Mouse (Mus musculus) heart, postnatal 36 days (tissue): ENCODE data around the gene Thoc7. TPM values are rescaled to one million over a fixed set of nuclear protein-coding genes. Genes with fewer than 3 reads are reported as not detected.
"Not testable (repeated sequence)": the region's sequence is repeated elsewhere in the genome, so short reads cannot be mapped to it uniquely, and the experiment has no call there.

Source experiments
- DNase-seq, 2 experiments: peaks; one replicate each; pipeline ENCODE4 v3.0.0; 2021 to 2022
- intact Hi-C: fragments of 180-260 bp; cut with DNase I; formaldehyde crosslinking; loops from one replicate; pipeline ENCODE4 v1.15.1; 2025
- total RNA-seq, 2 experiments: library from RNA; stranded (reverse); gene quantifications; 2 replicates each; pipeline ENCODE4 v1.2.3; 2021

Thoc7 gene
- 10 to 100 TPM; 97.2 to 98.6 TPM for total RNA-seq

GRCm38 (mm10) chr14:13961401-13962112 lies at the start of gene Thoc7, which contains the start of gene Atxn7:
Thoc7 (minus strand) TSS chr14:13961852.
Atxn7 (plus strand) TSS chr14:13961440.
- intact Hi-C loops, result loop anchor here (2.0 kb wide), 1 partner anchor 137 kb away; no protein-coding TSS in a partner anchor
- peak; percentile 51 to 64 for DNase-seq

- DNase-seq, result no peak
- intact Hi-C loops, result loop anchor here (5.0 kb wide), 1 partner anchor 338 kb away; the partner anchor contains the start of gene Il3ra
Observed at GRCm38 (mm10) chr14:14009712-14010111, 48.1 kb upstream of the Thoc7 start.

GRCm38 (mm10) chr14:14002771-14003170 lies 41.1 kb upstream of the Thoc7 start:
- intact Hi-C loops, result no loop called here
- no peak for DNase-seq

- no peak for DNase-seq
- intact Hi-C loops, result no loop called here
Observed at GRCm38 (mm10) chr14:13995206-13996097, 33.8 kb upstream of the Thoc7 start.

- DNase-seq, result no peak
- intact Hi-C loops, result no loop called here
Observed at GRCm38 (mm10) chr14:13990741-13991140, 29.1 kb upstream of the Thoc7 start.

GRCm38 (mm10) chr14:13988397-13988796 lies 26.7 kb upstream of the Thoc7 start:
- intact Hi-C loops, result no loop called here
- DNase-seq, result no peak

- DNase-seq, result no peak
- intact Hi-C loops, result no loop called here
Observed at GRCm38 (mm10) chr14:13982174-13982573, 20.5 kb upstream of the Thoc7 start.

GRCm38 (mm10) chr14:13981286-13981685 lies 19.6 kb upstream of the Thoc7 start:
- intact Hi-C loops, result no loop called here
- no peak for DNase-seq

GRCm38 (mm10) chr14:13977498-13977897 lies 15.8 kb upstream of the Thoc7 start:
- no peak for DNase-seq
- intact Hi-C loops, result no loop called here

GRCm38 (mm10) chr14:13971644-13972234 lies 10.1 kb upstream of the Thoc7 start:
- intact Hi-C loops, result no loop called here
- no peak for DNase-seq

- intact Hi-C loops, result no loop called here
- no peak for DNase-seq
Observed at GRCm38 (mm10) chr14:13970513-13970912, 8.9 kb upstream of the Thoc7 start.

GRCm38 (mm10) chr14:13968476-13968875 lies 6.8 kb upstream of the Thoc7 start:
- intact Hi-C loops, result no loop called here
- no peak for DNase-seq

GRCm38 (mm10) chr14:13967607-13968006 lies 6.0 kb upstream of the Thoc7 start:
- no peak for DNase-seq
- intact Hi-C loops, result no loop called here

GRCm38 (mm10) chr14:13963527-13963926 lies 1.9 kb upstream of the Thoc7 start:
- intact Hi-C loops, result loop anchor here (1.0 kb wide), 1 partner anchor 49 kb away; no protein-coding TSS in a partner anchor
- DNase-seq, result no peak

- no peak for DNase-seq
- intact Hi-C loops, result no loop called here
Observed at GRCm38 (mm10) chr14:13962476-13962875, 824 bp upstream of the Thoc7 start.

- intact Hi-C loops, result loop anchor here (2.0 kb wide), 1 partner anchor 138 kb away; no protein-coding TSS in a partner anchor
- DNase-seq, result peak; percentile 66 to 69
Observed at GRCm38 (mm10) chr14:13960482-13961325, 948 bp downstream of the Thoc7 start.

GRCm38 (mm10) chr14:13960079-13960478 lies 1.6 kb downstream of the Thoc7 start:
- intact Hi-C loops, result loop anchor here (2.0 kb wide), 1 partner anchor 139 kb away; no protein-coding TSS in a partner anchor
- peak; percentile 9 to 17 for DNase-seq

- intact Hi-C loops, DNase-seq: not testable (repeated sequence)
Observed at GRCm38 (mm10) chr14:13952151-13952550, 9.5 kb downstream of the Thoc7 start.

GRCm38 (mm10) chr14:13950401-13950800 lies 11.3 kb downstream of the Thoc7 start:
- intact Hi-C loops, result no loop called here
- DNase-seq, result peak in 1 of 2 experiments; percentile 18

- no peak for DNase-seq
- intact Hi-C loops, result no loop called here
Observed at GRCm38 (mm10) chr14:13948345-13948744, 13.3 kb downstream of the Thoc7 start.
